Mouse (Mus musculus): Measurements from ENCODE around the gene Gucy2e.
A peak's percentile ranks its signal among the peaks of the same experiment; 100 is the strongest.

- TF ChIP-seq CTCF (IDR thresholded peaks at IDR 0.05; ENCODE audit: low read depth) (peak; percentile 95), EP300 (IDR thresholded peaks at IDR 0.05; ENCODE audit: low read depth) (no peak)
Observed at GRCm38 (mm10) chr11:69171626-69172025, 65.2 kb downstream of the Gucy2e start.
